Comparison of ENCODE assay signal across 8 mouse cellular contexts in genomic region chr1:36501261-36501660, GRCm38 (mm10). TPM values are rescaled to one million over a fixed set of nuclear protein-coding genes. Genes with fewer than 3 reads are reported as not detected.
A peak's percentile ranks its signal among the peaks of the same experiment; 100 is the strongest.
DNase-seq lines count a peak whose midpoint lies in the region; ATAC-seq lines count a peak whose summit lies in the region.
"Had no signal": no experiment of that assay in that cellular context is flagged by ENCODE, and none has a peak within 500 bp of the region (broad histone marks: within the 10 kb centered on the region; RNA-seq: fewer than 3 reads in every experiment).

No protein-coding gene starts in this region.

- peak; percentile 23 for DNase-seq in MEL-GATA-1-ER (ENCODE audit: extremely low read depth, low read depth)
- DNase-seq in brain, adult 2 months (ENCODE audit: low read depth, low spot score), result peak; percentile 92
- peak; percentile 66 to 92 for DNase-seq in layer of hippocampus, postnatal 25 days (ENCODE audit: extremely low spot score in 1 of 2, low spot score in 1 of 2)
- peak; percentile 57 to 81 for DNase-seq in spleen, adult 18-20 months

- peak; percentile 63 for ATAC-seq in erythroid progenitor cell, adult 5-6 weeks (replicated peaks; ENCODE audit: low FRiP score, poor library complexity, severe bottlenecking)
- peak; percentile 61; the same call in 1 of the 2 replicates for ATAC-seq in hindbrain, embryonic 12.5 days (ENCODE audit: low FRiP score)
- ATAC-seq in megakaryocyte-erythroid progenitor cell, adult 5-6 weeks (replicated peaks; ENCODE audit: low FRiP score, low TSS enrichment, poor library complexity, severe bottlenecking), result peak; percentile 63

- no peak overlapping the region for H3K4me2 ChIP-seq in hindbrain, embryonic 12.5 days (replicated peaks)

- H3K27ac ChIP-seq in hindbrain, embryonic 12.5 days, result no peak overlapping the region
- H3K27ac ChIP-seq: macrophage had no signal

- H3K4me1 ChIP-seq in hindbrain, embryonic 12.5 days, result no peaks in the 10 kb centered on the region

- no peak overlapping the region for H3K9ac ChIP-seq in hindbrain, embryonic 12.5 days

- peaks cover 26% of the 10 kb centered on the region for H3K36me3 ChIP-seq in hindbrain, embryonic 12.5 days

- H3K9me3 ChIP-seq in hindbrain, embryonic 12.5 days (replicated peaks), result no peaks in the 10 kb centered on the region

- no peaks in the 10 kb centered on the region for H3K27me3 ChIP-seq in hindbrain, embryonic 12.5 days

- no peak overlapping the region for H3K4me3 ChIP-seq in hindbrain, embryonic 12.5 days

- 11% methylated on average over 3 of the region's 3 CpGs for WGBS in hindbrain, embryonic 12.5 days

RNA-seq across cellular contexts. Expression of gene Cnnm3, which starts 10.4 kb away (rescaled TPM):
- total RNA-seq in erythroid progenitor cell, adult 5-6 weeks (2015; ENCODE audit: low replicate concordance), result 2.5 and 10.5 TPM in 2 replicates
- total RNA-seq in erythroid progenitor cell, adult 5-6 weeks (2017; ENCODE audit: low replicate concordance), result 3.9 and 9.4 TPM in 2 replicates
- polyA plus RNA-seq in hindbrain, embryonic 12.5 days (2016; fragmentation: Nextera tagmentation; extraction: Ambion mirVana), result 4.5 and 4.6 TPM in 2 replicates
- 10 to 100 TPM; 33.2 to 37.5 TPM for total RNA-seq in layer of hippocampus, postnatal 25 days (2021)
- 12.6 and 15.9 TPM in 2 replicates for total RNA-seq in megakaryocyte-erythroid progenitor cell, adult 5-6 weeks (2014; fragmentation: Nextera tagmentation)
- 8.3 and 8.8 TPM in 2 replicates for total RNA-seq in megakaryocyte-erythroid progenitor cell, adult 5-6 weeks (2017)

RNA-seq across cellular contexts. Expression of gene Cnnm4, which starts 29.8 kb away (rescaled TPM):
- 2.9 and 3.6 TPM in 2 replicates for total RNA-seq in erythroid progenitor cell, adult 5-6 weeks (2015; ENCODE audit: low replicate concordance)
- total RNA-seq in erythroid progenitor cell, adult 5-6 weeks (2017; ENCODE audit: low replicate concordance), result 1.4 and 3.3 TPM in 2 replicates
- polyA plus RNA-seq in hindbrain, embryonic 12.5 days (2016; fragmentation: Nextera tagmentation; extraction: Ambion mirVana), result 11.3 and 11.5 TPM in 2 replicates
- total RNA-seq in layer of hippocampus, postnatal 25 days (2021), result 10 to 100 TPM; 15.8 to 17.9 TPM
- 2.7 and 3.3 TPM in 2 replicates for total RNA-seq in megakaryocyte-erythroid progenitor cell, adult 5-6 weeks (2014; fragmentation: Nextera tagmentation)
- total RNA-seq in megakaryocyte-erythroid progenitor cell, adult 5-6 weeks (2017), result 2.6 and 3.0 TPM in 2 replicates

RNA-seq across cellular contexts. Expression of gene Ankrd23, which starts 35.4 kb away (rescaled TPM):
- total RNA-seq in erythroid progenitor cell, adult 5-6 weeks (2015; ENCODE audit: low replicate concordance), result 1.7 TPM in 1 of 2 replicates, not detected in the other
- not detected in 2 replicates for total RNA-seq in erythroid progenitor cell, adult 5-6 weeks (2017; ENCODE audit: low replicate concordance)
- polyA plus RNA-seq in hindbrain, embryonic 12.5 days (2016; fragmentation: Nextera tagmentation; extraction: Ambion mirVana), result 14.6 and 18.8 TPM in 2 replicates
- total RNA-seq in layer of hippocampus, postnatal 25 days (2021), result 1 to 10 TPM; 5.4 to 7.7 TPM
- total RNA-seq in megakaryocyte-erythroid progenitor cell, adult 5-6 weeks (2014; fragmentation: Nextera tagmentation), result 2.5 and 10.5 TPM in 2 replicates
- 0.30 and 8.3 TPM in 2 replicates for total RNA-seq in megakaryocyte-erythroid progenitor cell, adult 5-6 weeks (2017)

RNA-seq across cellular contexts. Expression of gene Gm42417, which starts 38.0 kb away (rescaled TPM):
- total RNA-seq in erythroid progenitor cell, adult 5-6 weeks (2015; ENCODE audit: low replicate concordance), result 0.42 TPM in 1 of 2 replicates, not detected in the other
- total RNA-seq in erythroid progenitor cell, adult 5-6 weeks (2017; ENCODE audit: low replicate concordance), result 86.5 TPM in 1 of 2 replicates, not detected in the other
- not detected in 2 replicates for polyA plus RNA-seq in hindbrain, embryonic 12.5 days (2016; fragmentation: Nextera tagmentation; extraction: Ambion mirVana)
- total RNA-seq in layer of hippocampus, postnatal 25 days (2021), result under 1 TPM in 1 of 2 experiments, not detected in 1; 0.47 TPM
- 2.4 TPM in 1 of 2 replicates, not detected in the other for total RNA-seq in megakaryocyte-erythroid progenitor cell, adult 5-6 weeks (2014; fragmentation: Nextera tagmentation)
- total RNA-seq in megakaryocyte-erythroid progenitor cell, adult 5-6 weeks (2017), result 0.61 TPM in 1 of 2 replicates, not detected in the other

RNA-seq across cellular contexts. Expression of gene Ankrd39, which starts 46.0 kb away (rescaled TPM):
- not detected in 2 replicates for total RNA-seq in erythroid progenitor cell, adult 5-6 weeks (2015; ENCODE audit: low replicate concordance)
- total RNA-seq in erythroid progenitor cell, adult 5-6 weeks (2017; ENCODE audit: low replicate concordance), result 1.4 and 1.8 TPM in 2 replicates
- polyA plus RNA-seq in hindbrain, embryonic 12.5 days (2016; fragmentation: Nextera tagmentation; extraction: Ambion mirVana), result 17.8 and 18.8 TPM in 2 replicates
- 10 to 100 TPM; 10.8 to 13.3 TPM for total RNA-seq in layer of hippocampus, postnatal 25 days (2021)
- total RNA-seq in megakaryocyte-erythroid progenitor cell, adult 5-6 weeks (2014; fragmentation: Nextera tagmentation), result 7.7 and 9.3 TPM in 2 replicates
- total RNA-seq in megakaryocyte-erythroid progenitor cell, adult 5-6 weeks (2017), result 3.1 and 4.0 TPM in 2 replicates

Comparison
In these comparisons a context has a peak if more than half of its experiments do, and no peak if none do; other contexts are left out.
1. DNase-seq: peak in every context shown above with its lines; median percentile 92 in brain, adult 2 months; 79 in layer of hippocampus, postnatal 25 days; 69 in spleen, adult 18-20 months; 23 in MEL-GATA-1-ER.